Mouse (Mus musculus) cerebellum, adult 2 months (tissue): ENCODE data around the gene Ghrhr.

Source experiments
- CTCF ChIP-seq: fragments of 200-500 bp; IDR thresholded peaks from 2 replicates; pipeline ENCODE4 v1.5.1; 2011; ENCODE audit warnings: low read depth, mild to moderate bottlenecking, control low read depth, low read length, moderate library complexity, borderline replicate concordance; ENCODE audit not compliant: insufficient read depth
- POLR2A ChIP-seq: fragments of 200-500 bp; IDR thresholded peaks from 2 replicates; pipeline ENCODE4 v1.6.1; 2011; ENCODE audit warnings: low read length, control low read depth, borderline replicate concordance; ENCODE audit not compliant: insufficient read depth

DNA sequence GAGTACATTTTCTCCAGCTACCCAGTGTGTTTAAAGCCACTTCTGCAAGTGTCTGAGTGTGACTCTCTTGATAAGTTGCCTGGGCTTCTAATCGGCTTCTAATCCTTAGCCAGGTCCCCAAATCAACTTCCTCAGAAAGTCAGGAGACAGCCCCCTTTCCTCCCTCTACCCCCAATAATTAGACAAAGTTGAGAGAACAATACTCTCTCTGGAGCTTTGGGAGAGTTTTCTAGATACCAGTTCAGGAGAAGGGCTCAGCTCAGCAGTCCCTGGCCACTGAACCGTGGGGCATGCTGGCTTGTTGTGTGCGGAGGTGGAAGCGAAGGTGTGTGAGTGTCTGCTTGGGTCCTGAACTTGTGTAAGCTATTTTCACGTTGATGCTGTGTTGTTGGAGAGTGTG is 38.9 kb upstream of the Ghrhr start:
- TF ChIP-seq POLR2A, result no peak
- TF ChIP-seq CTCF, result no peak
